Mouse (Mus musculus) ES-Bruce4 (cell line): Measurements from ENCODE around the gene Tgfbr3. TPM values are rescaled to one million over a fixed set of nuclear protein-coding genes. Genes with fewer than 3 reads are reported as not detected.

ENCODE experiments used
- H3K27ac ChIP-seq: 2 replicates; pipeline ENCODE4 v1.5.1; 2012; ENCODE audit warnings: low read length, inconsistent platforms; ENCODE audit not compliant: insufficient read depth
- H3K27me3 ChIP-seq: 2 replicates; pipeline ENCODE4 v1.6.1; 2012; ENCODE audit warnings: mild to moderate bottlenecking, low read length, inconsistent platforms; ENCODE audit not compliant: control insufficient read depth, poor library complexity, insufficient read depth, severe bottlenecking
- H3K36me3 ChIP-seq: 2 replicates; pipeline ENCODE4 v1.6.1; 2012; ENCODE audit warnings: inconsistent platforms, mild to moderate bottlenecking, low read length, moderate library complexity; ENCODE audit not compliant: control insufficient read depth, poor library complexity, insufficient read depth, severe bottlenecking
- H3K4me1 ChIP-seq: one replicate; pipeline ENCODE4 v1.8.1; 2011; ENCODE audit warnings: low read length; ENCODE audit not compliant: control insufficient read depth, insufficient read depth
- H3K4me3 ChIP-seq: 2 replicates; pipeline ENCODE4 v1.5.1; 2011; ENCODE audit warnings: low read depth, mild to moderate bottlenecking, low read length
- H3K9ac ChIP-seq: 2 replicates; pipeline ENCODE4 v1.6.1; 2012; ENCODE audit warnings: low read depth, mild to moderate bottlenecking, inconsistent platforms; ENCODE audit not compliant: poor library complexity, severe bottlenecking
- H3K9me3 ChIP-seq: replicated peaks from 2 replicates; pipeline ENCODE4 v1.6.1; 2012; ENCODE audit warnings: mild to moderate bottlenecking, low read length, inconsistent platforms; ENCODE audit not compliant: control insufficient read depth, poor library complexity, insufficient read depth, severe bottlenecking
- CTCF ChIP-seq: IDR thresholded peaks from one replicate; pipeline ENCODE4 v1.8.1; 2011; ENCODE audit warnings: low read depth, low read length
- EP300 ChIP-seq: IDR thresholded peaks from 2 replicates; pipeline ENCODE4 v1.6.1; 2011; ENCODE audit warnings: low read depth, low read length; ENCODE audit not compliant: insufficient read depth
- POLR2A ChIP-seq: IDR thresholded peaks from one replicate; pipeline ENCODE4 v1.8.1; 2011; ENCODE audit warnings: low read length; ENCODE audit not compliant: insufficient read depth
- polyA plus RNA-seq: library from polyadenylated mRNA; stranded (reverse); fragments of >200 nt; gene quantifications from 2 replicates; pipeline ENCODE4 v1.2.4, GENCODE M21; 2011; ENCODE audit warnings: low read depth; ENCODE audit not compliant: missing spikeins, insufficient read depth, insufficient read length

Gene Tgfbr3
- polyA plus RNA-seq, 1 experiment = 8.8 TPM

DNA sequence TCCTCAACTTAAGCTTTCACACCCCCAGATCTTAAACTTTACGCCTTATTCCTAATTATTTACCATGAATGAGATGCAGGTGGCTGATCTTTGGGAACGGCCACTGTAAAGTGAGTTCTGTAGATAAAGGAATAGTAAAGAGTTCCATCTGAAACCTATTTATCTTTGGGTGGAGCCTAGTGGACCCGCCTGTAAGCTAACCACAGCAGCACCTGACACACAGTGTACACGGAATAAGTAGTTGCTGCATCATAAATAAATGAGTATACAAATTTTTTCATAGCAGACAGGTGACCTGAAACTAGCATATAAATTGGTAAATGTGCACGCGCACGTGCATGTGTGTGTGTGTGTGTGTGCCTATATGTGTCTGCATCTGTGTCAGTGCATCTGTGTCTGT lies 192.1 kb downstream of the Tgfbr3 start:
- Histone ChIP-seq H3K4me3 (no peak overlapping the region), H3K9me3 (no peaks in the 10 kb centered on the region), H3K27me3 (no peaks in the 10 kb centered on the region), H3K4me1 (peaks cover 2% of the 10 kb centered on the region), H3K36me3 (no peaks in the 10 kb centered on the region), H3K9ac (no peak overlapping the region), H3K27ac (no peak overlapping the region)
- TF ChIP-seq POLR2A = no peak
- no peak for TF ChIP-seq EP300
- TF ChIP-seq CTCF = no peak

DNA sequence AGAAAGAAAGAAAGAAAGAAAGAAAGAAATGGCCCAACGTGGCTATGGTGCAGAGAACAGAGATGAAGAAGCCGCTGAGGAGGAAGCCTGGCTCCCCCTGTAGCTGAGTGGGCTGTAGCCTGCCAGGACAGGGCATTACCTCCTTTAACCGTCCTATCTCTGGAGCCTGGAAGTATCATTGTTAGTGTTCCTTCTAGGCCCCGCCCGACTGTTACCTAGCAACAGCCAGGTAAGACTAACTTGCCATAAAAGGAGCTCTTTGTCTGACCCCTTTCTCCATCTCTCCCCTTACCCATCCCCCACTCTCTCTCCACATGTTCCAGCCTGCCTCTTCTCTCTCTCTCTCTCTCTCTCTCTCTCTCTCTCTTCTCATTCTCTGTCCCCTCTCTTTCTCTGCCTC lies 195.2 kb downstream of the Tgfbr3 start:
- Histone ChIP-seq H3K4me3 (no peak overlapping the region), H3K27ac (no peak overlapping the region), H3K9ac (no peak overlapping the region), H3K36me3 (no peaks in the 10 kb centered on the region), H3K9me3 (no peaks in the 10 kb centered on the region), H3K27me3 (no peaks in the 10 kb centered on the region), H3K4me1 (peaks cover 2% of the 10 kb centered on the region)
- no peak for TF ChIP-seq POLR2A
- no peak for TF ChIP-seq CTCF
- TF ChIP-seq EP300 = no peak

- H3K9me3 ChIP-seq = no peaks in the 10 kb centered on the region
- H3K27me3 ChIP-seq = no peaks in the 10 kb centered on the region
- H3K36me3 ChIP-seq = no peaks in the 10 kb centered on the region
- TF ChIP-seq CTCF (no peak), POLR2A (no peak)
- H3K27ac ChIP-seq = no peak overlapping the region
- H3K9ac ChIP-seq = no peak overlapping the region
- H3K4me3 ChIP-seq = no peak overlapping the region
- peaks cover 2% of the 10 kb centered on the region for H3K4me1 ChIP-seq
Observed at GRCm38 (mm10) chr5:107093253-107093652, 196.2 kb downstream of the Tgfbr3 start.

- peaks cover 2% of the 10 kb centered on the region for H3K4me1 ChIP-seq
- no peaks in the 10 kb centered on the region for H3K36me3 ChIP-seq
- no peaks in the 10 kb centered on the region for H3K9me3 ChIP-seq
- TF ChIP-seq POLR2A (no peak), EP300 (no peak), CTCF (no peak)
- H3K9ac ChIP-seq = no peak overlapping the region
- no peak overlapping the region for H3K27ac ChIP-seq
- H3K4me3 ChIP-seq = no peak overlapping the region
- no peaks in the 10 kb centered on the region for H3K27me3 ChIP-seq
Observed at GRCm38 (mm10) chr5:107092137-107092536, 197.3 kb downstream of the Tgfbr3 start.

DNA sequence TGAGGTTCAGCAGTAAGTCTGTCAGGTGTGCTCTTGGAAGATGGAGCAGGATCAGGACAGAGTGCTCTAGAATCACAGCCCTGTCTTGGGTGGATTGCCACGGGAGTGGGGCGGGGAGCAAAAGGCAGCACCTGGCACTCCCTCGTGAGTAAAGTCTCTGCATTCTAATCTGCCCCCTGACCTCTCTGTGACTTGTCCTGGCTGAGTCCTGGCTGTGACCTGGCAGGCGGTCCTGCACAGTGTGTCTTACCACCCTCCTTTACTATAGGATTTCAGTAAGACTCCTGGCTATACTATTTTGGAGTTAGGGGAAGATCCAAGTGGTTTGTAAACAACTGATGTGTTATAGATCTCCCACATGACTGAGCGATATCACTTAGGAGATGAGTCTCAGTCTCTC lies 199.5 kb downstream of the Tgfbr3 start:
- H3K27ac ChIP-seq = no peak overlapping the region
- H3K36me3 ChIP-seq = no peaks in the 10 kb centered on the region
- H3K4me1 ChIP-seq = peaks cover 2% of the 10 kb centered on the region
- no peak overlapping the region for H3K4me3 ChIP-seq
- H3K9me3 ChIP-seq = no peaks in the 10 kb centered on the region
- H3K27me3 ChIP-seq = no peaks in the 10 kb centered on the region
- H3K9ac ChIP-seq = no peak overlapping the region
- no peak for TF ChIP-seq POLR2A
- no peak for TF ChIP-seq CTCF
- no peak for TF ChIP-seq EP300

DNA sequence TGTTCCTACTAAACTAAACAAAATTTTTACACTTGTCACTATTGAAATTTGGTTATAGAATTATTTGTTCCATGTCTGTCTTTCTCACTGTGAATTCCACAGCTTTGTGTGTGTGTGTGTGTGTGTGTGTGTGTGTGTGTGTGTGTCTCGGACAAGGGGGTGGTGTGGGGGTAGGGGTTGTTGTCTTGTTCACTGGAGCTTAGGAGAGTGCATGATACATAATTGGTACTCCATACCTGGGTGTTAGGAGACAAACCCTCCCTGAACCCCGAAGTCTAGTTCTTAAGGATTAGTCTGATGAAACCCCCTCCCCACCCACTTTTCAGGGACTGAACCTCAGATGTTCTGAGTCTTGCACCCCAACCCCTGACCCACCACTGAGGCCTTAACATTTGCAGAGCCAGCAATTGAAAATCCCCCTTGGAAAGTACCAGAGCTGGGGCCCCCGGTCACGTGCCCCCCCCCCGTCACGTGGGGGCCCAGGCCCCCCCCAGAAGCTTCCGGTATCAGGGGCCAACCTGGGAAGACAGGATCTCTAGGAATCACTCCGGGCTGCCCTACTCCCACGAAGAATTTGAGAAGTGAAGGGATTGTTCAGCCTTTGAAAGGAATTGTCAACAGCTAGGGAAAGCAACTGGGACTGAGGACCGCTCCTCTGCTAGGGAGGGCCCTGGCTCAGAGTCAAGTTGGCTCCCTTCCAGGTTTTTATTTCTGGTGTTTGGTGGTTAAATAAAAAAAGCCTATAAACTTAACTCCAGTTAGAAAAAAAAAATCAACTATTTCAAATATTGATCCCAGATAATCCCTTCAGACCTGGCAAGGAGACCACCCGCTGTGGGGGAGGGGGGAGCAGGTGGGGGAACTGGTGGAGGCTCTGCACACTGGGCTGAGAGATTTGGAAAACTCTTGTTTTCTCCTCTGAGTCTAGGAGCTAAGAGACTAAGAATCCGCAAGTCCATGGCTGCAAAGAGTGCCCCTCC lies 201.3 kb downstream of the Tgfbr3 start:
- H3K9ac ChIP-seq = no peak overlapping the region
- no peak overlapping the region for H3K27ac ChIP-seq
- H3K4me3 ChIP-seq = no peak overlapping the region
- TF ChIP-seq CTCF = no peak
- no peak for TF ChIP-seq EP300
- no peak for TF ChIP-seq POLR2A
- no peaks in the 10 kb centered on the region for H3K4me1 ChIP-seq
- no peaks in the 10 kb centered on the region for H3K9me3 ChIP-seq
- no peaks in the 10 kb centered on the region for H3K27me3 ChIP-seq
- H3K36me3 ChIP-seq = no peaks in the 10 kb centered on the region
